Comparison of ENCODE assay signal across 12 mouse cellular contexts in genomic region chr12:27247756-27248544, GRCm38 (mm10).
DNase-seq lines count a peak whose midpoint lies in the region; ATAC-seq and TF ChIP-seq lines count a peak whose summit lies in the region.
"Had no signal": no experiment of that assay in that cellular context is flagged by ENCODE, and none has a peak within 500 bp of the region (broad histone marks: within the 10 kb centered on the region; RNA-seq: fewer than 3 reads in every experiment).

No protein-coding gene starts in this region.

- no peak overlapping the region for H3K9ac ChIP-seq in forebrain, embryonic 16.5 days (replicated peaks; ENCODE audit: low read depth, low read length)
- H3K9ac ChIP-seq in midbrain, embryonic 11.5 days (ENCODE audit: low read length) = no peak overlapping the region; the same call in 1 of the 2 replicates
- H3K9ac ChIP-seq in heart, embryonic 12.5 days = no peak overlapping the region
- H3K9ac ChIP-seq: intestine, embryonic 15.5 days had no signal

- H3K27me3 ChIP-seq in forebrain, embryonic 16.5 days (replicated peaks; ENCODE audit: control insufficient read depth, insufficient read depth, low read length) = no peaks in the 10 kb centered on the region
- H3K27me3 ChIP-seq in midbrain, embryonic 11.5 days (ENCODE audit: control insufficient read depth, insufficient read depth, low read length) = no peaks in the 10 kb centered on the region
- no peaks in the 10 kb centered on the region for H3K27me3 ChIP-seq in heart, embryonic 12.5 days (replicated peaks)
- H3K27me3 ChIP-seq: intestine, embryonic 15.5 days had no signal

- no peak for TF ChIP-seq CTCF in layer of hippocampus, adult 2 months (conservative IDR thresholded peaks at IDR 0.05)

- H3K4me2 ChIP-seq in forebrain, embryonic 16.5 days (ENCODE audit: low read length) = peak overlapping the region; percentile 3; the same call in 1 of the 2 replicates
- H3K4me2 ChIP-seq in midbrain, embryonic 11.5 days = no peak overlapping the region
- no peak overlapping the region for H3K4me2 ChIP-seq in heart, embryonic 12.5 days
- H3K4me2 ChIP-seq: intestine, embryonic 15.5 days had no signal

- ATAC-seq in forebrain, embryonic 16.5 days = peak; percentile 84
- peak; percentile 63 for ATAC-seq in midbrain, embryonic 11.5 days (ENCODE audit: low FRiP score)
- no peak for ATAC-seq in heart, embryonic 12.5 days (ENCODE audit: insufficient number of reproducible peaks, low FRiP score)
- ATAC-seq in megakaryocyte-erythroid progenitor cell, adult 5-6 weeks (replicated peaks; ENCODE audit: low FRiP score, low TSS enrichment, poor library complexity, severe bottlenecking) = no peak
- ATAC-seq: intestine, embryonic 15.5 days had no signal

- no peaks in the 10 kb centered on the region for H3K9me3 ChIP-seq in forebrain, embryonic 16.5 days (ENCODE audit: control insufficient read depth, low read length)
- no peaks in the 10 kb centered on the region for H3K9me3 ChIP-seq in midbrain, embryonic 11.5 days (ENCODE audit: control insufficient read depth, low read length)
- H3K9me3 ChIP-seq in heart, embryonic 12.5 days (replicated peaks) = no peaks in the 10 kb centered on the region
- H3K9me3 ChIP-seq: intestine, embryonic 15.5 days had no signal

- 29% methylated on average over 10 of the region's 10 CpGs for WGBS in forebrain, embryonic 16.5 days
- WGBS in midbrain, embryonic 11.5 days = 54% methylated on average over 10 of the region's 10 CpGs
- WGBS in heart, embryonic 12.5 days = 60% methylated on average over 10 of the region's 10 CpGs

- peak overlapping the region; percentile 37; the same call in 1 of the 2 replicates for H3K27ac ChIP-seq in layer of hippocampus, adult 2 months
- peak overlapping the region; percentile 88 for H3K27ac ChIP-seq in forebrain, embryonic 16.5 days (ENCODE audit: low read length)
- peak overlapping the region; percentile 54 for H3K27ac ChIP-seq in midbrain, embryonic 11.5 days (ENCODE audit: low read depth, low read length)
- H3K27ac ChIP-seq in heart, embryonic 12.5 days (ENCODE audit: poor library complexity, severe bottlenecking) = no peak overlapping the region
- H3K27ac ChIP-seq: intestine, embryonic 15.5 days had no signal

- DNase-seq in layer of hippocampus, adult 2 months (ENCODE audit: low spot score in 2 of 2) = no peak
- DNase-seq in layer of hippocampus, adult 8-10 months (ENCODE audit: low spot score in 2 of 2) = no peak
- DNase-seq in midbrain, embryonic 11.5 days (ENCODE audit: low spot score, missing footprints) = peak; percentile 86
- peak; percentile 7 for DNase-seq in right cerebral cortex, postnatal 14 days
- DNase-seq in cerebellum, postnatal 25 days = no peak
- DNase-seq: adrenal gland, adult 2 months; liver; lung, postnatal 36 days had no signal

- no peak overlapping the region for H3K4me3 ChIP-seq in layer of hippocampus, adult 2 months
- H3K4me3 ChIP-seq in forebrain, embryonic 16.5 days (replicated peaks; ENCODE audit: low read length) = no peak overlapping the region
- no peak overlapping the region for H3K4me3 ChIP-seq in midbrain, embryonic 11.5 days (ENCODE audit: low read depth, low read length)
- no peak overlapping the region for H3K4me3 ChIP-seq in heart, embryonic 12.5 days
- H3K4me3 ChIP-seq: intestine, embryonic 15.5 days had no signal

- H3K36me3 ChIP-seq in forebrain, embryonic 16.5 days (ENCODE audit: control insufficient read depth, insufficient read depth) = no peaks in the 10 kb centered on the region
- H3K36me3 ChIP-seq in midbrain, embryonic 11.5 days (ENCODE audit: control insufficient read depth, insufficient read depth, low read length) = no peaks in the 10 kb centered on the region
- H3K36me3 ChIP-seq in heart, embryonic 12.5 days = no peaks in the 10 kb centered on the region
- H3K36me3 ChIP-seq: intestine, embryonic 15.5 days had no signal

- H3K4me1 ChIP-seq in forebrain, embryonic 16.5 days (replicated peaks; ENCODE audit: control insufficient read depth, insufficient read depth, low read length) = peaks cover 20% of the 10 kb centered on the region
- peaks cover 17% of the 10 kb centered on the region for H3K4me1 ChIP-seq in midbrain, embryonic 11.5 days (ENCODE audit: control insufficient read depth, insufficient read depth, low read length)
- peaks cover 4% of the 10 kb centered on the region for H3K4me1 ChIP-seq in heart, embryonic 12.5 days (replicated peaks)
- H3K4me1 ChIP-seq: intestine, embryonic 15.5 days had no signal

Comparison
In these comparisons a context has a peak if more than half of its experiments do, and no peak if none do; other contexts are left out.
1. DNase-seq: peak in midbrain, embryonic 11.5 days (single experiment) and right cerebral cortex, postnatal 14 days (single experiment); none in layer of hippocampus, adult 2 months (0 of 2), layer of hippocampus, adult 8-10 months (0 of 2) and cerebellum, postnatal 25 days (0 of 2).
2. ATAC-seq: peak in forebrain, embryonic 16.5 days (single experiment) and midbrain, embryonic 11.5 days (single experiment); none in heart, embryonic 12.5 days (single experiment) and megakaryocyte-erythroid progenitor cell, adult 5-6 weeks (single experiment).